Mouse (Mus musculus) CH12.LX (cell line): ENCODE measurements around the gene Guk1. TPM values are rescaled to one million over a fixed set of nuclear protein-coding genes. Genes with fewer than 3 reads are reported as not detected.

Experiments
- DNase-seq: peaks from one replicate; pipeline ENCODE4 v3.0.0-alpha.2; 2013; ENCODE audit errors: extremely low read depth
- H3K27ac ChIP-seq: 2 replicates; pipeline ENCODE4 v1.5.1; 2012; ENCODE audit warnings: low read depth, mild to moderate bottlenecking, control low read depth, moderate library complexity; ENCODE audit not compliant: insufficient read depth
- H3K27me3 ChIP-seq: replicated peaks from 2 replicates; pipeline ENCODE3; 2012; ENCODE audit warnings: inconsistent platforms
- H3K36me3 ChIP-seq, 2 experiments: replicated peaks in 1 of 2; 2 replicates each; pipeline versions ENCODE3 to v1.6.1; 2012; ENCODE audit warnings: inconsistent platforms in 1 of 2, low read length in 1 of 2, mild to moderate bottlenecking in 1 of 2, mixed read lengths in 1 of 2, moderate library complexity in 1 of 2; ENCODE audit not compliant: control insufficient read depth in 1 of 2, insufficient read depth in 1 of 2
- H3K4me1 ChIP-seq, 2 experiments: 2 replicates each; pipeline ENCODE4 v1.6.1; 2012; ENCODE audit warnings: inconsistent platforms in 1 of 2, moderate library complexity in 1 of 2; ENCODE audit not compliant: insufficient read depth in 2 of 2, control insufficient read depth in 1 of 2
- H3K4me2 ChIP-seq: 2 replicates; pipeline ENCODE4 v1.6.1; 2012; ENCODE audit warnings: low read depth, mild to moderate bottlenecking, control low read depth; ENCODE audit not compliant: poor library complexity, insufficient read depth, severe bottlenecking
- H3K4me3 ChIP-seq, 3 experiments: fragments of 150-350 bp in 1 of 3; sonication (generic) in 1 of 3; replicated peaks in 1 of 3; 2 replicates each; pipeline versions ENCODE3 to v1.5.1; 2011 to 2012; ENCODE audit warnings: low read depth in 2 of 3, low read length in 2 of 3, mild to moderate bottlenecking in 2 of 3, moderate library complexity in 2 of 3, control low read depth in 1 of 3, improper control_type of control experiment in 1 of 3, inconsistent platforms in 1 of 3, mixed read lengths in 1 of 3; ENCODE audit not compliant: poor library complexity in 1 of 3
- H3K79me2 ChIP-seq: replicated peaks from 2 replicates; pipeline ENCODE4 v1.6.1; 2012; ENCODE audit warnings: mild to moderate bottlenecking, moderate library complexity; ENCODE audit not compliant: control insufficient read depth, poor library complexity, insufficient read depth, severe bottlenecking; ENCODE audit errors: extremely low read depth
- H3K9ac ChIP-seq: 2 replicates; pipeline ENCODE4 v1.6.1; 2012; ENCODE audit warnings: low read depth, mild to moderate bottlenecking, control low read depth, moderate library complexity; ENCODE audit not compliant: insufficient read depth
- H3K9me3 ChIP-seq: replicated peaks from 2 replicates; pipeline ENCODE3; 2012; ENCODE audit warnings: low read length, inconsistent platforms, mixed read lengths
- BHLHE40 ChIP-seq: IDR thresholded peaks from 2 replicates; pipeline ENCODE4 v1.6.1; 2011; ENCODE audit warnings: mild to moderate bottlenecking, low read depth, low read length, improper control_type of control experiment
- CHD1 ChIP-seq: IDR thresholded peaks from 2 replicates; pipeline ENCODE4 v1.6.1; 2012; ENCODE audit warnings: low read depth, low read length, improper control_type of control experiment, inconsistent platforms
- CTCF ChIP-seq, 2 experiments: IDR thresholded peaks in 1 of 2; conservative IDR thresholded peaks in 1 of 2; 2 replicates each; pipeline ENCODE4 v1.5.1; 2011 to 2012; ENCODE audit warnings: low read depth in 2 of 2, low read length in 2 of 2, improper control_type of control experiment in 1 of 2, inconsistent platforms in 1 of 2, mild to moderate bottlenecking in 1 of 2, moderate library complexity in 1 of 2
- ELF1 ChIP-seq: IDR thresholded peaks from 2 replicates; pipeline ENCODE4 v1.6.1; 2014; ENCODE audit warnings: low read depth, mild to moderate bottlenecking, inconsistent platforms, low read length, improper control_type of control experiment
- HCFC1 ChIP-seq: IDR thresholded peaks from 2 replicates; pipeline ENCODE4 v1.6.1; 2012; ENCODE audit warnings: low read depth, mild to moderate bottlenecking, inconsistent platforms, low read length, improper control_type of control experiment
- IRF4 ChIP-seq: IDR thresholded peaks from 2 replicates; pipeline ENCODE4 v1.6.1; 2014; ENCODE audit warnings: low read depth, mild to moderate bottlenecking, inconsistent platforms, low read length, improper control_type of control experiment
- KAT2A ChIP-seq: IDR thresholded peaks from 2 replicates; pipeline ENCODE4 v1.6.1; 2012; ENCODE audit warnings: low read length, improper control_type of control experiment, inconsistent platforms; ENCODE audit not compliant: insufficient replicate concordance
- MYC ChIP-seq: IDR thresholded peaks from 2 replicates; pipeline ENCODE4 v1.6.1; 2011; ENCODE audit warnings: low read depth, mild to moderate bottlenecking, improper control_type of control experiment, low read length
- NELFE ChIP-seq: IDR thresholded peaks from 2 replicates; pipeline ENCODE4 v1.6.1; 2011; ENCODE audit warnings: low read depth, low read length, improper control_type of control experiment
- NRF1 ChIP-seq: IDR thresholded peaks from 2 replicates; pipeline ENCODE4 v1.6.1; 2014; ENCODE audit warnings: low read depth, mild to moderate bottlenecking, inconsistent platforms, low read length, improper control_type of control experiment, moderate library complexity
- PAX5 ChIP-seq: IDR thresholded peaks from 2 replicates; pipeline ENCODE4 v1.6.1; 2012; ENCODE audit warnings: low read length, inconsistent platforms, mixed read lengths
- POLR2AphosphoS2 ChIP-seq: IDR thresholded peaks from 2 replicates; pipeline ENCODE4 v1.6.1; 2011; ENCODE audit warnings: low read depth, low read length, improper control_type of control experiment
- RAD21 ChIP-seq: IDR thresholded peaks from 2 replicates; pipeline ENCODE4 v1.6.1; 2011; ENCODE audit warnings: low read depth, mild to moderate bottlenecking, low read length, improper control_type of control experiment, moderate library complexity
- SMC3 ChIP-seq: IDR thresholded peaks from 2 replicates; pipeline ENCODE4 v1.6.1; 2011; ENCODE audit warnings: low read depth, low read length, improper control_type of control experiment
- TCF12 ChIP-seq: IDR thresholded peaks from 2 replicates; pipeline ENCODE4 v1.6.1; 2014; ENCODE audit warnings: low read depth, mild to moderate bottlenecking, inconsistent platforms, low read length, improper control_type of control experiment
- UBTF ChIP-seq: IDR thresholded peaks from 2 replicates; pipeline ENCODE4 v1.6.1; 2012; ENCODE audit warnings: low read depth, mild to moderate bottlenecking, inconsistent platforms, low read length, improper control_type of control experiment, moderate library complexity
- ZC3H11A ChIP-seq: IDR thresholded peaks from 2 replicates; pipeline ENCODE4 v1.6.1; 2012; ENCODE audit warnings: low read depth, mild to moderate bottlenecking, inconsistent platforms, low read length, improper control_type of control experiment
- ZKSCAN1 ChIP-seq: IDR thresholded peaks from 2 replicates; pipeline ENCODE4 v1.6.1; 2012; ENCODE audit warnings: low read depth, inconsistent platforms, low read length, improper control_type of control experiment, borderline replicate concordance
- dilution Hi-C: fragments of 300-500 bp; cut with MboI; formaldehyde crosslinking; loops from 2 replicates; pipeline ENCODE4 v1.14.3; 2020; ENCODE audit warnings: low sequenced_read_pairs; ENCODE audit not compliant: extremely low pct_unique_long_range_greater_than_20kb, extremely low pct_ligation_motif_present
- in situ Hi-C: fragments of 300-500 bp; cut with MboI; formaldehyde crosslinking; loops from 3 replicates; pipeline ENCODE4 v1.14.3; 2019; ENCODE audit warnings: low sequenced_read_pairs, low pct_ligation_motif_present, low pct_unique_long_range_greater_than_20kb, mixed read lengths
- polyA plus RNA-seq: library from polyadenylated mRNA; unstranded; fragments of >175 nt; gene quantifications from 2 replicates; pipeline ENCODE4 v1.2.1, GENCODE M21; 2012; ENCODE audit warnings: low read depth; ENCODE audit not compliant: insufficient read length
- total RNA-seq, 2 experiments: library from RNA; depleted of rRNA; stranded (reverse); fragments of 300-350 nt in 1 of 2; fragments of >200 nt in 1 of 2; gene quantifications; 2 replicates each; pipeline ENCODE4 v1.2.3; 2012 to 2014

Guk1 gene
- total and polyA plus RNA-seq, 3 experiments: 111 to 148 (median 130) TPM

DNA sequence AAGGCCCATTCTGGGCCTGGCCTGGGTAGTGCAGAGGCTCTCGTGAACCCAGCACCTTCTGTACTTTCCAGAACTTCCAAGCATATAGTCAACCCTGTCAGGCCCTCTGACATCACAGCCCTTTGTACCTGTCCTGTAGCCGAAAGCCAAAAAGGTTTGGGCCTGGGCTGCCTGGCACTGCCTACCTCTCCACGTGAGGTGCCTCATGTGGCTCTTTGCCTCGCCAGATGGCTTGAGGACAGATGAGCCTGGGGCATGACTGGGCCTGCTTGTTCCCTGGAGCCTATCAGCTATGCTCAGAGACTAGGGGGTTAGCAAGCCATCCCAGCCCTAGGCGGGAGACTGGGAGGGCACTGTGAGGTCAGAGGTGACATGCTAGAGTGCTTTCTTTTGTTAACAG, 6.5 kb downstream of the Guk1 start:
- H3K4me2 ChIP-seq: no peak overlapping the region
- dilution Hi-C loops (no loop called here), in situ Hi-C loops (loop anchor here (5.0 kb wide), 1 partner anchor 83 kb away; no protein-coding TSS in a partner anchor)
- DNase-seq: no peak
- H3K36me3 ChIP-seq: peaks cover 34 to 85% of the 10 kb centered on the region in 2 experiments
- H3K27me3 ChIP-seq: no peaks in the 10 kb centered on the region
- no peaks in the 10 kb centered on the region for H3K9me3 ChIP-seq
- TF ChIP-seq CHD1: no peak
- no peak for TF ChIP-seq ZC3H11A
- TF ChIP-seq MYC: no peak
- TF ChIP-seq PAX5: no peak
- TF ChIP-seq HCFC1: no peak
- TF ChIP-seq ELF1: no peak
- TF ChIP-seq KAT2A: no peak
- TF ChIP-seq ZKSCAN1: no peak
- TF ChIP-seq TCF12: no peak
- no peak for TF ChIP-seq RAD21
- no peak for TF ChIP-seq UBTF
- H3K4me3 ChIP-seq: no peak overlapping the region
- H3K9ac ChIP-seq: no peak overlapping the region
- H3K27ac ChIP-seq: no peak overlapping the region
- H3K79me2 ChIP-seq: no peaks in the 10 kb centered on the region
- peaks cover 11 to 38% of the 10 kb centered on the region in 2 experiments for H3K4me1 ChIP-seq

GRCm38 (mm10) chr11:59183821-59184220, 8.2 kb downstream of the Guk1 start:
- H3K9ac ChIP-seq: no peak overlapping the region

More at GRCm38 (mm10) chr11:59183821-59184220, 8.2 kb downstream of the Guk1 start:
- Histone ChIP-seq H3K27me3 (no peaks in the 10 kb centered on the region), H3K4me1 (peaks cover 0 to 22% of the 10 kb centered on the region in 2 experiments; a peak in 2 of 4 replicates), H3K9me3 (no peaks in the 10 kb centered on the region), H3K4me3 (no peak overlapping the region), H3K27ac (no peak overlapping the region), H3K36me3 (peaks cover 34 to 74% of the 10 kb centered on the region in 2 experiments), H3K4me2 (no peak overlapping the region), H3K79me2 (no peaks in the 10 kb centered on the region)
- no peak for TF ChIP-seq NRF1
- no peak for TF ChIP-seq POLR2AphosphoS2
- TF ChIP-seq NELFE: no peak; the same call in 1 of the 2 replicates
- TF ChIP-seq CTCF (conservative IDR thresholded peaks at IDR 0.05 in 1 of 2, IDR thresholded peaks at IDR 0.05 in 1 of 2; ENCODE audit: low read depth in 2 of 2, low read length in 2 of 2): peak; percentile 66 to 87
- TF ChIP-seq UBTF: no peak
- TF ChIP-seq BHLHE40: no peak
- TF ChIP-seq SMC3: peak; percentile 95
- TF ChIP-seq ZC3H11A: peak; percentile 10; the same call in 1 of the 2 replicates
- TF ChIP-seq RAD21: peak; percentile 69
- no peak for TF ChIP-seq IRF4
- in situ Hi-C loops: no loop called here
- dilution Hi-C loops: no loop called here
- DNase-seq: peak; percentile 58
